Mouse (Mus musculus) liver, embryonic 14.5 days (tissue): Measurements from ENCODE around the gene Zc3h12d. TPM values are rescaled to one million over a fixed set of nuclear protein-coding genes. Genes with fewer than 3 reads are reported as not detected.

Experiments
- ATAC-seq: fragments of 200-750 bp; cut with Nextera tagmentation; 2 replicates; pipeline ENCODE4 v1.8.0; 2017; ENCODE audit warnings: moderate number of reproducible peaks, mild to moderate bottlenecking, moderate library complexity; ENCODE audit not compliant: insufficient read depth
- DNase-seq, 3 experiments: peaks; one replicate each; pipeline ENCODE4 v3.0.0-alpha.2; 2012 to 2013; ENCODE audit warnings: low read depth in 3 of 3, low spot score in 3 of 3
- H3K27ac ChIP-seq: fragments of 300-500 bp; sonication (generic); 2 replicates; pipeline ENCODE4 v1.5.1; 2014; ENCODE audit warnings: moderate library complexity, mild to moderate bottlenecking, control low read depth, inconsistent platforms
- H3K27me3 ChIP-seq: fragments of 300-500 bp; sonication (generic); 2 replicates; pipeline ENCODE4 v1.6.1; 2014; ENCODE audit warnings: mild to moderate bottlenecking, low read length, moderate library complexity; ENCODE audit not compliant: control insufficient read depth, insufficient read depth
- H3K36me3 ChIP-seq: fragments of 300-500 bp; sonication (generic); replicated peaks from 2 replicates; pipeline ENCODE4 v1.6.1; 2014; ENCODE audit warnings: low read depth; ENCODE audit not compliant: control insufficient read depth, insufficient read depth
- H3K4me1 ChIP-seq, 2 experiments: fragments of 200-500 bp in 1 of 2; fragments of 300-500 bp in 1 of 2; sonication (generic) in 1 of 2; replicated peaks; 2 replicates each; pipeline ENCODE4 v1.6.1; 2012 to 2014; ENCODE audit warnings: antibody characterized with exemption in 1 of 2, inconsistent platforms in 1 of 2, low read length in 1 of 2; ENCODE audit not compliant: control insufficient read depth in 2 of 2, insufficient read depth in 2 of 2
- H3K4me2 ChIP-seq: fragments of 300-500 bp; sonication (generic); 2 replicates; pipeline ENCODE4 v1.6.1; 2014; ENCODE audit warnings: low read depth, mild to moderate bottlenecking, control low read depth, moderate library complexity
- H3K4me3 ChIP-seq, 2 experiments: fragments of 200-500 bp in 1 of 2; fragments of 300-500 bp in 1 of 2; sonication (generic) in 1 of 2; 2 replicates each; pipeline ENCODE4 v1.5.1; 2012 to 2014; ENCODE audit warnings: low read depth in 2 of 2, low read length in 2 of 2, mild to moderate bottlenecking in 2 of 2, control low read depth in 1 of 2, inconsistent platforms in 1 of 2, moderate library complexity in 1 of 2; ENCODE audit not compliant: insufficient read depth in 1 of 2
- H3K9ac ChIP-seq: fragments of 300-500 bp; sonication (generic); replicated peaks from 2 replicates; pipeline ENCODE4 v1.6.1; 2014; ENCODE audit warnings: mild to moderate bottlenecking, control low read depth, moderate library complexity
- H3K9me3 ChIP-seq: fragments of 300-500 bp; sonication (generic); 2 replicates; pipeline ENCODE4 v1.6.1; 2016; ENCODE audit warnings: low read length, mixed read lengths; ENCODE audit not compliant: control insufficient read depth
- CTCF ChIP-seq: IDR thresholded peaks from 2 replicates; pipeline ENCODE4 v1.5.1; 2016; ENCODE audit warnings: antibody characterized with exemption, low read depth, control low read depth
- EP300 ChIP-seq: IDR thresholded peaks from 2 replicates; pipeline ENCODE4 v1.6.1; 2016; ENCODE audit warnings: antibody characterized with exemption, low read depth
- WGBS: fragments of 180-500 bp; shearing (Covaris S2); extraction: QIAGEN DNeasy Blood & Tissue Kit; methylation state at CpG from one replicate; pipeline ENCODE4 v1.1.7; 2014; ENCODE audit not compliant: insufficient replicate concordance; 5-methylcytosine and 5-hydroxymethylcytosine counted together
- microRNA-seq: library from miRNA; unstranded; fragments of <30 nt; microRNA quantifications from one replicate; pipeline ENCODE4, GENCODE M21; 2016
- polyA plus RNA-seq, 2 experiments: library from polyadenylated mRNA; depleted of rRNA in 1 of 2; stranded (reverse) in 1 of 2; unstranded in 1 of 2; fragments of >200 nt; fragmentation: Nextera tagmentation in 1 of 2; extraction: Ambion mirVana in 1 of 2; gene quantifications; 2 replicates each; pipeline versions ENCODE4 v1.2.1 to v1.2.3; 2012 to 2014

Zc3h12d gene
- polyA plus RNA-seq, 2 experiments = 0.15 to 0.25 TPM

GRCm38 (mm10) chr10:7907151-7907550 lies 74.9 kb downstream of the Zc3h12d start:
- Histone ChIP-seq H3K9me3 (no peaks in the 10 kb centered on the region), H3K27me3 (no peaks in the 10 kb centered on the region), H3K36me3 (peaks cover 38% of the 10 kb centered on the region), H3K4me3 (no peak overlapping the region), H3K4me1 (no peaks in the 10 kb centered on the region), H3K27ac (no peak overlapping the region), H3K9ac (no peak overlapping the region), H3K4me2 (no peak overlapping the region)
- DNase-seq (no peak), ATAC-seq (no peak)
- 83% methylated on average over 12 of the region's 12 CpGs for WGBS
- TF ChIP-seq EP300 (no peak), CTCF (no peak)

DNA sequence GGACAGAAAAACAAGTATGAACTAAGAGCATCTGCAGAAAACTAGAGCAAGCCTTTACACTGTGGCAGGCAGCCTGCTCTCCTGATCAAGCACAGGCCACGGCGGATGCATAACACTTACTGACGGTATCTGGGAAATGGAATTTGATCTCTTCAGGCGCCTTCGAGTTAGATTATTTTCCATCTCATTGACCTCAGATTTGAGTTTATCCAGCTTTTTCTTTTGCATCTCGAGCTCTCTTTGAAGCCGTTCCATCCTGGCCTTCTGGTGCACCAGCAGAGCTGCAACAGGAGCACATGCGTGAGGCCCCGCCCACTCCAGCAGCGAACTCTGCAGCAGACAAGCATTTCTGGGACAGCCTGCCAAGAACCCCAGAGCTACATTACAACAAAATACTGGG lies 79.0 kb downstream of the Zc3h12d start:
- Histone ChIP-seq H3K27ac (no peak overlapping the region), H3K4me3 (no peak overlapping the region), H3K36me3 (peaks cover 41% of the 10 kb centered on the region), H3K27me3 (no peaks in the 10 kb centered on the region), H3K4me2 (no peak overlapping the region), H3K4me1 (no peaks in the 10 kb centered on the region), H3K9ac (no peak overlapping the region), H3K9me3 (no peaks in the 10 kb centered on the region)
- DNase-seq (no peak), ATAC-seq (no peak)
- WGBS = 85% methylated on average over 10 of the region's 10 CpGs
- TF ChIP-seq EP300 = no peak
- no peak for TF ChIP-seq CTCF

Small RNA genes within 50 kb of the gene (microRNA-seq; reads per million reads assigned to microRNA genes)
- gene Mir5104 = 5.5 reads per million, percentile 9 among the genes with 10 or more reads in this experiment

Other genes with a start within 250 kb of the Zc3h12d start
- gene Lrp11, start 242.7 kb upstream of the Zc3h12d start, polyA plus RNA-seq (2012; rRNA removed) = 0.27 and 0.39 TPM in 2 replicates
- gene Lrp11, start 242.7 kb upstream of the Zc3h12d start, polyA plus RNA-seq (2014; fragmentation: Nextera tagmentation; extraction: Ambion mirVana) = 0.24 and 0.51 TPM in 2 replicates
- gene Nup43, start 165.0 kb upstream of the Zc3h12d start, polyA plus RNA-seq (2012; rRNA removed) = 15.7 and 19.7 TPM in 2 replicates
- gene Nup43, start 165.0 kb upstream of the Zc3h12d start, polyA plus RNA-seq (2014; fragmentation: Nextera tagmentation; extraction: Ambion mirVana) = 29.7 and 31.2 TPM in 2 replicates
- 29.4 and 41.6 TPM in 2 replicates for gene Pcmt1, start 151.3 kb upstream of the Zc3h12d start, polyA plus RNA-seq (2012; rRNA removed)
- gene Pcmt1, start 151.3 kb upstream of the Zc3h12d start, polyA plus RNA-seq (2014; fragmentation: Nextera tagmentation; extraction: Ambion mirVana) = 95.4 and 98.7 TPM in 2 replicates
- 3.9 and 4.7 TPM in 2 replicates for gene Lats1, start 151.3 kb upstream of the Zc3h12d start, polyA plus RNA-seq (2012; rRNA removed)
- 2.8 and 3.7 TPM in 2 replicates for gene Lats1, start 151.3 kb upstream of the Zc3h12d start, polyA plus RNA-seq (2014; fragmentation: Nextera tagmentation; extraction: Ambion mirVana)
- gene Katna1, start 106.5 kb upstream of the Zc3h12d start, polyA plus RNA-seq (2012; rRNA removed) = 3.3 and 6.9 TPM in 2 replicates
- gene Katna1, start 106.5 kb upstream of the Zc3h12d start, polyA plus RNA-seq (2014; fragmentation: Nextera tagmentation; extraction: Ambion mirVana) = 31.6 and 31.9 TPM in 2 replicates
- 7.9 and 12.3 TPM in 2 replicates for gene Ginm1, start 39.6 kb upstream of the Zc3h12d start, polyA plus RNA-seq (2012; rRNA removed)
- gene Ginm1, start 39.6 kb upstream of the Zc3h12d start, polyA plus RNA-seq (2014; fragmentation: Nextera tagmentation; extraction: Ambion mirVana) = 26.5 and 26.9 TPM in 2 replicates
- gene Ppil4, start 39.6 kb upstream of the Zc3h12d start, polyA plus RNA-seq (2012; rRNA removed) = 6.5 and 9.4 TPM in 2 replicates
- 20.7 and 23.3 TPM in 2 replicates for gene Ppil4, start 39.6 kb upstream of the Zc3h12d start, polyA plus RNA-seq (2014; fragmentation: Nextera tagmentation; extraction: Ambion mirVana)
- 15.1 and 18.7 TPM in 2 replicates for gene Tab2, start 123.8 kb downstream of the Zc3h12d start, polyA plus RNA-seq (2012; rRNA removed)
- 10.8 and 11.1 TPM in 2 replicates for gene Tab2, start 123.8 kb downstream of the Zc3h12d start, polyA plus RNA-seq (2014; fragmentation: Nextera tagmentation; extraction: Ambion mirVana)